Mouse (Mus musculus) MEL (cell line): Measurements from ENCODE around the gene Ppp4c. TPM values are rescaled to one million over a fixed set of nuclear protein-coding genes. Genes with fewer than 3 reads are reported as not detected.

Experiments
- DNase-seq: peaks from one replicate; pipeline ENCODE4 v3.0.0; 2011; ENCODE audit warnings: low read depth, low spot score
- H3K27ac ChIP-seq: 2 replicates; pipeline ENCODE4 v1.5.1; 2012; ENCODE audit warnings: low read depth, mild to moderate bottlenecking, control low read depth, low read length, moderate library complexity; ENCODE audit not compliant: control insufficient read depth
- H3K27me3 ChIP-seq, 2 experiments: fragments of 150-350 bp in 1 of 2; sonication (generic) in 1 of 2; 2 replicates each; pipeline ENCODE4 v1.6.1; 2012; ENCODE audit warnings: low read length in 2 of 2, mild to moderate bottlenecking in 2 of 2, improper control_type of control experiment in 1 of 2, moderate library complexity in 1 of 2; ENCODE audit not compliant: insufficient read depth in 2 of 2, control insufficient read depth in 1 of 2
- H3K36me3 ChIP-seq, 2 experiments: 2 replicates each; pipeline ENCODE4 v1.6.1; 2012 to 2014; ENCODE audit warnings: low read length in 2 of 2, improper control_type of control experiment in 1 of 2, inconsistent platforms in 1 of 2, mild to moderate bottlenecking in 1 of 2; ENCODE audit not compliant: insufficient read depth in 2 of 2, control insufficient read depth in 1 of 2
- H3K4me1 ChIP-seq, 2 experiments: fragments of 150-350 bp in 1 of 2; sonication (generic) in 1 of 2; 2 replicates each; pipeline ENCODE4 v1.6.1; 2012; ENCODE audit warnings: low read length in 2 of 2, improper control_type of control experiment in 1 of 2, mild to moderate bottlenecking in 1 of 2; ENCODE audit not compliant: insufficient read depth in 2 of 2, control insufficient read depth in 1 of 2
- H3K4me3 ChIP-seq, 2 experiments: fragments of 150-350 bp in 1 of 2; sonication (generic) in 1 of 2; 2 replicates each; pipeline ENCODE4 v1.5.1; 2012; ENCODE audit warnings: low read depth in 2 of 2, low read length in 2 of 2, mild to moderate bottlenecking in 2 of 2, moderate library complexity in 2 of 2, control low read depth in 1 of 2, improper control_type of control experiment in 1 of 2; ENCODE audit not compliant: control insufficient read depth in 1 of 2, insufficient read depth in 1 of 2
- H3K79me2 ChIP-seq: 2 replicates; pipeline ENCODE4 v1.6.1; 2012; ENCODE audit warnings: mild to moderate bottlenecking, low read length, moderate library complexity; ENCODE audit not compliant: control insufficient read depth, poor library complexity, insufficient read depth
- H3K9ac ChIP-seq: 2 replicates; pipeline ENCODE4 v1.6.1; 2012; ENCODE audit warnings: low read depth, mild to moderate bottlenecking, control low read depth, low read length, moderate library complexity; ENCODE audit not compliant: control insufficient read depth, poor library complexity, severe bottlenecking
- H3K9me3 ChIP-seq: fragments of 150-350 bp; sonication (generic); replicated peaks from 2 replicates; pipeline ENCODE4 v1.6.1; 2012; ENCODE audit warnings: mild to moderate bottlenecking, low read length, improper control_type of control experiment, moderate library complexity; ENCODE audit not compliant: insufficient read depth
- CHD1 ChIP-seq: IDR thresholded peaks from 2 replicates; pipeline ENCODE4 v1.6.1; 2012; ENCODE audit warnings: low read depth, mild to moderate bottlenecking, inconsistent platforms, low read length, improper control_type of control experiment
- EP300 ChIP-seq, 2 experiments: IDR thresholded peaks; 2 replicates each; pipeline ENCODE4 v1.6.1; 2011; ENCODE audit warnings: improper control_type of control experiment in 2 of 2, low read length in 2 of 2, low read depth in 1 of 2, mild to moderate bottlenecking in 1 of 2
- GATA1 ChIP-seq: IDR thresholded peaks from 2 replicates; pipeline ENCODE4 v1.6.1; 2011; ENCODE audit warnings: low read depth, low read length, improper control_type of control experiment
- HCFC1 ChIP-seq: IDR thresholded peaks from 2 replicates; pipeline ENCODE4 v1.6.1; 2012; ENCODE audit warnings: low read depth, mild to moderate bottlenecking, inconsistent platforms, low read length, improper control_type of control experiment, moderate library complexity
- JUND ChIP-seq: IDR thresholded peaks from 2 replicates; pipeline ENCODE4 v1.6.1; 2011; ENCODE audit warnings: low read depth, mild to moderate bottlenecking, improper control_type of control experiment, low read length
- MAFK ChIP-seq: IDR thresholded peaks from 2 replicates; pipeline ENCODE4 v1.6.1; 2011; ENCODE audit warnings: low read depth, mild to moderate bottlenecking, low read length, improper control_type of control experiment, borderline replicate concordance
- MXI1 ChIP-seq: IDR thresholded peaks from 2 replicates; pipeline ENCODE4 v1.6.1; 2011; ENCODE audit warnings: mild to moderate bottlenecking, low read depth, low read length, improper control_type of control experiment
- MYB ChIP-seq: IDR thresholded peaks from 2 replicates; pipeline ENCODE4 v1.6.1; 2011; ENCODE audit warnings: mild to moderate bottlenecking, low read depth, low read length, improper control_type of control experiment
- NELFE ChIP-seq: IDR thresholded peaks from 2 replicates; pipeline ENCODE4 v1.6.1; 2011; ENCODE audit warnings: low read depth, low read length, improper control_type of control experiment
- NRF1 ChIP-seq: IDR thresholded peaks from 2 replicates; pipeline ENCODE4 v1.6.1; 2014; ENCODE audit warnings: low read depth, mild to moderate bottlenecking, inconsistent platforms, low read length, improper control_type of control experiment, moderate library complexity; ENCODE audit not compliant: poor library complexity, insufficient read depth, severe bottlenecking
- POLR2A ChIP-seq, 2 experiments: IDR thresholded peaks; 2 replicates each; pipeline ENCODE4 v1.6.1; 2011 to 2012; ENCODE audit warnings: low read length in 2 of 2, mild to moderate bottlenecking in 2 of 2, control low read depth in 1 of 2, improper control_type of control experiment in 1 of 2, low read depth in 1 of 2, moderate library complexity in 1 of 2; ENCODE audit not compliant: control insufficient read depth in 1 of 2, insufficient read depth in 1 of 2, poor library complexity in 1 of 2
- POLR2AphosphoS2 ChIP-seq: IDR thresholded peaks from 2 replicates; pipeline ENCODE4 v1.6.1; 2011; ENCODE audit warnings: low read length, improper control_type of control experiment
- RAD21 ChIP-seq: IDR thresholded peaks from 2 replicates; pipeline ENCODE4 v1.6.1; 2011; ENCODE audit warnings: mild to moderate bottlenecking, low read depth, low read length, improper control_type of control experiment
- RCOR1 ChIP-seq: IDR thresholded peaks from 2 replicates; pipeline ENCODE4 v1.6.1; 2012; ENCODE audit warnings: low read depth, mild to moderate bottlenecking, inconsistent platforms, low read length, improper control_type of control experiment
- TAL1 ChIP-seq: IDR thresholded peaks from 2 replicates; pipeline ENCODE4 v1.6.1; 2012; ENCODE audit warnings: mild to moderate bottlenecking, inconsistent platforms, low read length, moderate library complexity, mixed read lengths
- TCF12 ChIP-seq: IDR thresholded peaks from 2 replicates; pipeline ENCODE4 v1.6.1; 2014; ENCODE audit warnings: low read depth, mild to moderate bottlenecking, inconsistent platforms, low read length, improper control_type of control experiment, moderate library complexity
- USF1 ChIP-seq: IDR thresholded peaks from 2 replicates; pipeline ENCODE4 v1.6.1; 2014; ENCODE audit warnings: low read depth, mild to moderate bottlenecking, inconsistent platforms, low read length, improper control_type of control experiment, moderate library complexity
- ZC3H11A ChIP-seq: IDR thresholded peaks from 2 replicates; pipeline ENCODE4 v1.6.1; 2012; ENCODE audit warnings: low read depth, mild to moderate bottlenecking, inconsistent platforms, low read length, improper control_type of control experiment
- polyA plus RNA-seq, 2 experiments: library from polyadenylated mRNA; stranded (reverse) in 1 of 2; unstranded in 1 of 2; fragments of >175 nt in 1 of 2; fragments of >200 nt in 1 of 2; gene quantifications; 2 replicates each; pipeline versions ENCODE4 v1.2.1 to v1.2.4; 2012; ENCODE audit warnings: low replicate concordance in 2 of 2, low read depth in 1 of 2; ENCODE audit not compliant: insufficient read length in 2 of 2, insufficient read depth in 1 of 2, missing spikeins in 1 of 2
- total RNA-seq: library from RNA; depleted of rRNA; stranded (reverse); fragments of 300-350 nt; gene quantifications from 2 replicates; pipeline ENCODE4 v1.2.3, GENCODE M21; 2012

The Ppp4c gene
- total and polyA plus RNA-seq, 3 experiments: 257 to 540 (median 265) TPM

DNA sequence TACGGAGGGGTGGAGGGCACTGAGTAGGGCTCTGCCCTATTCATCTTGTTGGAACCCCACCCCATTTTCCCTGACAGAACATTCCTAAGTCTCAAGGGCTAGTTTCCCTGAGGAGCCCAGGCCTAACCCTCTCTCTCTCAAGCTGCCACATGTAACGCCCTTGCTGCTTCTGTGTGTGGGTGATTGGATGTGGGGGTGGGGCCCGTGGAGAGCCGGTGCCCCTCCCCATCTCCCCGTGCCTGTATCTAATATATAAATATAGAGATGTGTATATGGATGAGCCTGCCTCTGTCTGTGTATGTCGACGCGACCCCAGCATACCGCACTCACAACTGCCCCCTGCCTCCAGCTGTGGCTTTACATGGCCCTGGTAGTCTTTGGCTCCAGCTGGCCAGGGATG, 26.8 kb downstream of the Ppp4c start:
- no peaks in the 10 kb centered on the region for H3K27me3 ChIP-seq
- H3K4me1 ChIP-seq: peaks cover 5 to 10% of the 10 kb centered on the region in 2 experiments; a peak in 3 of 4 replicates
- TF ChIP-seq MAFK (no peak), EP300 (IDR thresholded peaks at IDR 0.05; ENCODE audit: low read depth in 1 of 2, low read length in 2 of 2) (no peak), RCOR1 (no peak), CHD1 (no peak), HCFC1 (no peak), TCF12 (no peak), JUND (no peak), POLR2AphosphoS2 (no peak), MYB (no peak), RAD21 (no peak), GATA1 (no peak), TAL1 (no peak), ZC3H11A (no peak), NRF1 (no peak), POLR2A (IDR thresholded peaks at IDR 0.05; ENCODE audit: control insufficient read depth in 1 of 2, insufficient read depth in 1 of 2, low read depth in 1 of 2, low read length in 2 of 2, poor library complexity in 1 of 2) (no peak), MXI1 (no peak), NELFE (no peak)

DNA sequence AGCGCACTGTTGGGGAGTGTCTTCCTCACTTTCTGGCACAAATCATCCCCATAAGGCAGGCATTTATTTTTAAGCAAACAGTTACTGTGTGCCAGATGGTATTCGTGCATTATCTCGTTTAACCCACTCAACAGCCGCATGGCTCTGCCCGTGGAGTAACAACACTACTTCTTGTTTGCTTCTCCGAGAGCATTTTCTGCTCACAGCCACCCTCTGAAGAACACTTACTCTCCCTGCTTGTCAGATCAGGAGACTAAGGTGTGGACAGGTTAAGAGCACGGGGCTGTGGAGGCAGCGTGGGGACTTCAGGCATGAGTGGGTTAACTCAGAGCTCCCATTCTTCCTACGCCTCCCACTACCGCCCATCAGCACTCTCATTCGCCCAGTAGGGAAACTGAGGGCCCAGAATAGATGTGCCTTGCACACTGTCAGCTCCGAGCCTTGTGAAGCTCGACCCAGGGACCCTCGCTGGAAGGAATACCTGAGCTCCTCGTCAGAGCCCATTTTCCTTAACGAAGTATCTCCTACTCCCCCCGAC, 29.8 kb downstream of the Ppp4c start:
- TF ChIP-seq USF1: no peak
- 0 out of 4 replicates have a peak, but pooled peaks of 1 of the 2 experiments have one; percentile 10 for TF ChIP-seq EP300 (IDR thresholded peaks at IDR 0.05; ENCODE audit: low read depth in 1 of 2, low read length in 2 of 2)
- peaks cover 0 to 2% of the 10 kb centered on the region in 2 experiments; a peak in 2 of 4 replicates for H3K36me3 ChIP-seq
- H3K27ac ChIP-seq: no peak overlapping the region
- no peaks in the 10 kb centered on the region; the same call in 1 of the 2 replicates for H3K79me2 ChIP-seq
- H3K9me3 ChIP-seq: no peaks in the 10 kb centered on the region
- DNase-seq: no peak
- H3K27me3 ChIP-seq: no peaks in the 10 kb centered on the region
- H3K4me3 ChIP-seq: no peak overlapping the region
- H3K9ac ChIP-seq: no peak overlapping the region
- peaks cover 0 to 9% of the 10 kb centered on the region in 2 experiments; a peak in 3 of 4 replicates for H3K4me1 ChIP-seq

More for the DNA sequence above, 26.8 kb downstream of the Ppp4c start:
- no peak overlapping the region for H3K9ac ChIP-seq
- no peak overlapping the region for H3K4me3 ChIP-seq
- H3K9me3 ChIP-seq: no peaks in the 10 kb centered on the region
- H3K27ac ChIP-seq: no peak overlapping the region
- H3K36me3 ChIP-seq: peaks cover 0 to 2% of the 10 kb centered on the region in 2 experiments; a peak in 1 of 4 replicates
- DNase-seq: no peak
- H3K79me2 ChIP-seq: no peaks in the 10 kb centered on the region
